Mouse (Mus musculus) heart, postnatal 0 days (tissue): Measurements from ENCODE around the gene Dpyd.

Source experiments
- CTCF ChIP-seq: IDR thresholded peaks from 2 replicates; pipeline ENCODE4 v1.5.1; 2016; ENCODE audit warnings: antibody characterized with exemption, control low read depth, low read depth
- EP300 ChIP-seq: IDR thresholded peaks from 2 replicates; pipeline ENCODE4 v1.6.1; 2016; ENCODE audit warnings: antibody characterized with exemption, low read depth

DNA sequence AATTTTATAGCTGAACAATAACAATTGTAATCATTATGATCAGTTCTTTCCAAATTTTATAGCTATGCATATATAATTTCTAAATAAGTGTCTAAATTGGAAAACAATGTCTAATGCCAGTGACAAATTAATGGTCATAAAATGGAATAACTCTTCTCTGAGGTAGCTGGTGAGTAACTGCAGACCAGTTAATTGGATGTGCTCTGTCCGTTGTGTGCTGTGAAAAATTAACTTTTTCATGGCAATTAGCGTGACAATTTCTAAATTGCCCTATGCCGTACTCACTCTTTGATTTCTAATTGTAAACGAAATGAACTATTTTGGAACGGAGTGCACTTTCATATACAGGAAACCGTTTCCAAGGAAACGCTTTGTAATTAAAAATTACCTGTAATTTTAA, 869.8 kb downstream of the Dpyd start:
- no peak for TF ChIP-seq EP300
- no peak for TF ChIP-seq CTCF
